Mouse (Mus musculus) kidney, postnatal 0 days (tissue): ENCODE measurements around the gene Rad9a. TPM values are rescaled to one million over a fixed set of nuclear protein-coding genes. Genes with fewer than 3 reads are reported as not detected.

ENCODE experiments used
- ATAC-seq: fragments of 200-750 bp; cut with Nextera tagmentation; replicated peaks from 2 replicates; pipeline ENCODE4 v1.8.0; 2017; ENCODE audit warnings: low read depth, moderate number of reproducible peaks, moderate TSS enrichment, moderate library complexity; ENCODE audit not compliant: low FRiP score
- DNase-seq: peaks from one replicate; pipeline ENCODE4 v3.0.0-alpha.2; 2016; ENCODE audit warnings: low spot score
- H3K27ac ChIP-seq: fragments of 300-500 bp; sonication (generic); 2 replicates; pipeline ENCODE4 v1.5.1; 2014; ENCODE audit warnings: mild to moderate bottlenecking
- H3K27me3 ChIP-seq: fragments of 300-500 bp; sonication (generic); 2 replicates; pipeline ENCODE4 v1.6.1; 2014; ENCODE audit warnings: low read length, mixed read lengths; ENCODE audit not compliant: insufficient read depth
- H3K36me3 ChIP-seq: fragments of 300-500 bp; sonication (generic); 2 replicates; pipeline ENCODE4 v1.6.1; 2014; ENCODE audit warnings: low read length, mixed read lengths; ENCODE audit not compliant: insufficient read depth
- H3K4me1 ChIP-seq: fragments of 300-500 bp; sonication (generic); replicated peaks from 2 replicates; pipeline ENCODE4 v1.6.1; 2014; ENCODE audit warnings: antibody characterized with exemption, low read length, mixed read lengths; ENCODE audit not compliant: insufficient read depth
- H3K4me2 ChIP-seq: fragments of 300-500 bp; sonication (generic); 2 replicates; pipeline ENCODE4 v1.6.1; 2014; ENCODE audit warnings: mild to moderate bottlenecking, low read length, moderate library complexity, mixed read lengths
- H3K4me3 ChIP-seq: fragments of 300-500 bp; sonication (generic); replicated peaks from 2 replicates; pipeline ENCODE4 v1.5.1; 2014; ENCODE audit warnings: low read depth, low read length
- H3K9ac ChIP-seq: fragments of 300-500 bp; sonication (generic); 2 replicates; pipeline ENCODE4 v1.6.1; 2014; ENCODE audit warnings: low read depth, low read length
- H3K9me3 ChIP-seq: fragments of 300-500 bp; sonication (generic); replicated peaks from 2 replicates; pipeline ENCODE4 v1.6.1; 2016; ENCODE audit warnings: low read length, inconsistent platforms, mixed read lengths
- CTCF ChIP-seq: IDR thresholded peaks from 2 replicates; pipeline ENCODE4 v1.5.1; 2016; ENCODE audit warnings: antibody characterized with exemption, low read depth, mild to moderate bottlenecking, moderate library complexity
- WGBS: fragments of 180-500 bp; shearing (Covaris S2); extraction: QIAGEN DNeasy Blood & Tissue Kit; methylation state at CpG from one replicate; pipeline ENCODE4 v1.1.7; 2014; 5-methylcytosine and 5-hydroxymethylcytosine counted together
- polyA plus RNA-seq: library from polyadenylated mRNA; unstranded; fragments of >200 nt; fragmentation: Nextera tagmentation; extraction: Ambion mirVana; gene quantifications from 2 replicates; pipeline ENCODE4 v1.2.1, GENCODE M21; 2015

The Rad9a gene
- polyA plus RNA-seq, 1 experiment from 2014 or later = 22.8 TPM

DNA sequence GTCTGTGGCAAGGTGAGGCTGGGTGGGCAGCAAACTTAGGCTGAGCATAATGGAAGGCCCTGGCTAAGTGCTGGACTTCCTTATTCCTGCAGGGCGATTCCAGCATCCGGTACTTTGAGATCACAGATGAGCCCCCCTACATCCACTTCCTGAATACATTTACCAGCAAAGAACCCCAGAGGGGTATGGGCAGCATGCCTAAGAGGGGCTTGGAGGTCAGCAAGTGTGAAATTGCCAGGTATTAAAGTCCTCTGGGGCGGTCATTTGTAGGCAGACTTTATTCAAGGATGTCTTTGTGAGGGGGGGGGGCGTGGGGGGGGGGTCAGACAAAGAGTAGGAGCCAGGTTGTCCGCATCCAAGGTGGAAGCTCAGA is 50.0 kb downstream of the Rad9a start:
- 89% methylated on average over 4 of the region's 5 CpGs for WGBS
- no peaks in the 10 kb centered on the region for H3K27me3 ChIP-seq

GRCm38 (mm10) chr19:4150567-4151487 is 50.6 kb downstream of the Rad9a start:
- 77% methylated on average over 22 of the region's 22 CpGs for WGBS
- H3K27me3 ChIP-seq = no peaks in the 10 kb centered on the region
- no peak overlapping the region for H3K4me3 ChIP-seq
- no peak for ATAC-seq
- H3K9me3 ChIP-seq = no peaks in the 10 kb centered on the region
- DNase-seq = no peak
- no peak overlapping the region for H3K27ac ChIP-seq
- no peak overlapping the region for H3K4me2 ChIP-seq
- peaks cover 22% of the 10 kb centered on the region for H3K36me3 ChIP-seq
- H3K9ac ChIP-seq = no peak overlapping the region
- no peak for TF ChIP-seq CTCF
- peaks cover 11% of the 10 kb centered on the region; the same call in 1 of the 2 replicates for H3K4me1 ChIP-seq

More for the DNA sequence above, 50.0 kb downstream of the Rad9a start:
- TF ChIP-seq CTCF = no peak
- no peaks in the 10 kb centered on the region for H3K9me3 ChIP-seq
- peaks cover 11% of the 10 kb centered on the region; the same call in 1 of the 2 replicates for H3K4me1 ChIP-seq
- DNase-seq = no peak
- H3K27ac ChIP-seq = no peak overlapping the region
- no peak for ATAC-seq
- no peak overlapping the region for H3K4me2 ChIP-seq
- no peak overlapping the region for H3K9ac ChIP-seq
- peaks cover 22% of the 10 kb centered on the region for H3K36me3 ChIP-seq
- H3K4me3 ChIP-seq = no peak overlapping the region

DNA sequence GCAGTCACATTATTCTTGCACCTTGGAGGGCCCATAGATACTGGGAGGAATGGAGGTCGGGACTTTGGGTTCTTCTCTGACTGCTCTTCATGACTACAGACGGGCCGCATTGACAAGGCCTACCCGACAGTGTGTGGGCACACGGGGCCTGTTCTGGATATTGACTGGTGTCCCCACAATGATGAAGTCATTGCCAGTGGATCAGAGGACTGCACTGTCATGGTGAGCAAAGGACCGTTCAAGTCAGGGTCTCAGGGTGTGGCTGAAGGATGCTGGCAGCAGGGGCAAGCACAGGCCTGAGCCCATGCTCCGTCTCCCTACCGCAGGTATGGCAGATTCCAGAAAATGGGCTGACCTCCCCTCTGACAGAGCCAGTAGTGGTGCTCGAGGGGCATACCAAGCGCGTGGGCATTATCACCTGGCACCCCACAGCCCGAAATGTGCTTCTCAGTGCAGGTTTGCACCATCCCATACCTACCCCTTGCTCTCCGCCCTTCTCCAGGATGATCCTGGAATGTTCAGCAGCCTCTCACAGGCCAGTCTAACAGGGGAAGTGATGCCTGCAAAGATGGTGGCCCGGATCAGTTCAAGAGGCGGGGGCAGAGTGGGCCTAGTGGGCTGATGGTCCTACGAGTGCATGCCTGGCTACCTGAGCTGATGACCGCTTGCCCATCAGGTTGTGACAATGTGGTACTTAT is 51.5 kb downstream of the Rad9a start:
- Histone ChIP-seq H3K9me3 (no peaks in the 10 kb centered on the region), H3K27ac (no peak overlapping the region), H3K4me3 (no peak overlapping the region), H3K4me1 (peaks cover 11% of the 10 kb centered on the region; the same call in 1 of the 2 replicates), H3K4me2 (peak overlapping the region; percentile 89), H3K36me3 (peaks cover 22% of the 10 kb centered on the region), H3K27me3 (no peaks in the 10 kb centered on the region), H3K9ac (0 out of 2 replicates have a peak overlapping the region, but pooled peaks have one; percentile 2)
- ATAC-seq (0 out of 2 replicates have a peak, but pooled peaks have one; percentile 3), DNase-seq (no peak)
- no peak for TF ChIP-seq CTCF
- WGBS = 92% methylated on average over 17 of the region's 17 CpGs

DNA sequence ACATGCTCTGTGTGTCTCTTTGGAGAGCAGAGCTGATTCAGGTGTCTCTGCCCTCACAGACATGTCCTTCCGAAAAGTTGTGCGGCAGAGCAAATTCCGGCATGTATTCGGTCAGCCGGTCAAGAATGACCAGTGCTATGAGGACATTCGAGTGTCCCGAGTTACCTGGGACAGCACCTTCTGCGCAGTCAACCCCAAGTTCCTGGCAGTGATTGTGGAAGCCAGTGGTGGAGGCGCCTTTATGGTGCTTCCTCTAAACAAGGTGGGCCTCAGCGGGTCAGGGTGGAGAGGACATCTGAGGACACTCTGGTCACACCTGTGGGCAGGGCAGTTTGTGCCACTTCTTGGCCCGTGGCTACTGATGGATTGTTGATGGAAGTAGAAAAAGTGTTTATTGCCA is 52.2 kb downstream of the Rad9a start:
- no peaks in the 10 kb centered on the region for H3K9me3 ChIP-seq
- peaks cover 22% of the 10 kb centered on the region for H3K36me3 ChIP-seq
- H3K27ac ChIP-seq = peak overlapping the region; percentile 87; the same call in 1 of the 2 replicates
- 69% methylated on average over 11 of the region's 11 CpGs for WGBS
- ATAC-seq (no peak), DNase-seq (no peak)
- no peaks in the 10 kb centered on the region for H3K27me3 ChIP-seq
- TF ChIP-seq CTCF = no peak
- peak overlapping the region; percentile 93 for H3K9ac ChIP-seq
- peaks cover 11% of the 10 kb centered on the region; the same call in 1 of the 2 replicates for H3K4me1 ChIP-seq
- peak overlapping the region; percentile 89 for H3K4me2 ChIP-seq
- H3K4me3 ChIP-seq = peak overlapping the region; percentile 98

DNA sequence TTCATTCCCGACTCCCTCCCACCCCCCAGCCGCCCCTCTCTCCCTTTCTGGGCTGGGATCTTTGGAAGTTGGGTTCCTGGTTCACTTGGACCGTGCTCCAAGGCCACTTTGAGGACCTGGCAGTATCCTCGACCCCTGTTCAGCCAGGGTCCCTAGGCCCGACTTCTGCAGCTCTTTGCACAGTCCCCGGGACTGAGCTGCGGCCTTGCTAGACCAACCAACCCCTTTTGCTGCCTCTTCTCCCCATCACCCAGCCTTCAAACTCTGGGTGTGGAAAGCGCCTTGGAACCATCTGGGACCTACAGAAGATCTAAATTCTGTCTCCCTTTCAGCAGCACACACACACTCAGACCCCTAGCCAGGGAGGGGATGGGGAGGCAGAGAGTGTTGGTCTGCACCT is 52.6 kb downstream of the Rad9a start:
- Histone ChIP-seq H3K4me1 (peaks cover 11% of the 10 kb centered on the region; the same call in 1 of the 2 replicates), H3K27me3 (no peaks in the 10 kb centered on the region), H3K27ac (peak overlapping the region; percentile 87), H3K36me3 (peaks cover 18% of the 10 kb centered on the region), H3K9ac (peak overlapping the region; percentile 93), H3K9me3 (no peaks in the 10 kb centered on the region), H3K4me2 (peak overlapping the region; percentile 89), H3K4me3 (peak overlapping the region; percentile 98)
- ATAC-seq = 0 out of 2 replicates have a peak, but pooled peaks have one; percentile 4
- WGBS = under 1% methylated on average over 8 of the region's 8 CpGs
- no peak for DNase-seq
- TF ChIP-seq CTCF = no peak

GRCm38 (mm10) chr19:4148491-4148806 is 53.0 kb downstream of the Rad9a start, which contains the start of gene Coro1b:
Gene Coro1b, plus strand, starts transcription at chr19:4148619.
- Histone ChIP-seq H3K9ac (peak within 1 kb of the TSS; percentile 93), H3K4me1 (peaks cover 11% of the 10 kb centered on the region; the same call in 1 of the 2 replicates), H3K27me3 (no peaks in the 10 kb centered on the region), H3K4me3 (peak within 1 kb of the TSS; percentile 98), H3K9me3 (no peaks in the 10 kb centered on the region), H3K36me3 (peaks cover 18% of the 10 kb centered on the region), H3K27ac (peak within 1 kb of the TSS; percentile 87), H3K4me2 (peak within 1 kb of the TSS; percentile 89)
- ATAC-seq (peak; percentile 91), DNase-seq (peak; percentile 96)
- TF ChIP-seq CTCF = no peak
- 0% methylated on average over 33 of the region's 33 CpGs for WGBS
